Mouse (Mus musculus): ENCODE measurements at regions not wholly inside any gene's neighbourhood (a gene's known extent, or its start where the extent isn't known, plus 50 kb on each side); places are given as distances from the start of the nearest gene placed in this dataset.

DNA sequence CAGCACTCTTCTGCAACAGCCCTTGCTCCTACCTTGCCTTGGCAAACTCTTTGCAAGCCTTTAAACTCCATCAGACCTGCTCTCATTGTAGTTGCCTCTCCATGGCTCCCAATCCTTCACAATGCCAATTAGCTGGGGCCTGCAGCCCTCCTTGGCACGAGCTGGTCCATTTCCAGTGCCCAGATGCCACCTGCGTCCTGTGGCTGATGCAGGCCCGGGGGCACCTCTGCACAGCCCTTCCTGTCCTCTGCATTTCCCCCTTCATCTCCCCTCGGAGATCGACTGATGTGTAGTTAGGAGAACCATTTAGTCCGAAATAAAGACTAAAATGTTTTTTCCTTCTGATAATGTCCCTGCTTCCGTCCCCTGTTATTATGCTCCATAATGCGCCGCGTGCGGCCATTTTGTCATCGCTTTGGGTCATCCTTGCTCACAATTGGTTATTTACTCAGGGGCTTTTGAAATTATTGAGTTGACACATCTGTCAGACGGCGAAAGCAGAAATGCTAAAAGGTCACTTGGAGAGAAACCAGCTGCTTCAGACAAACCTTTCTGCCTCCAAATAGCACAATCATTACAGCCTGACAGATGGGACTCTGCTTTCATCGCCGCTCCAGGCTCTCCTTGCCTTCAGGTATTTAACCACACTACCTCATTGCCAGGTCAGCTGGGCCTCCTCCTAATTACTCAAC is 250.0 kb upstream of the Fam92a start:
- in situ Hi-C loops (cut with MboI; ENCODE audit: low pct_ligation_motif_present, low pct_unique_long_range_greater_than_20kb, low sequenced_read_pairs) = no loop called here
- H3K27ac ChIP-seq (ENCODE audit: insufficient read depth, low read depth) = no peak overlapping the region
- no peak overlapping the region for H3K9ac ChIP-seq (ENCODE audit: insufficient read depth, low read depth)
- no peaks in the 10 kb centered on the region for H3K36me3 ChIP-seq (replicated peaks in 1 of 2; ENCODE audit: control insufficient read depth in 1 of 2, insufficient read depth in 1 of 2, low read length in 1 of 2)
- TF ChIP-seq MAFK (IDR thresholded peaks at IDR 0.05; ENCODE audit: insufficient replicate concordance, low read length) (no peak), ELF1 (IDR thresholded peaks at IDR 0.05; ENCODE audit: low read depth, low read length) (no peak), HCFC1 (IDR thresholded peaks at IDR 0.05; ENCODE audit: low read depth, low read length) (no peak), GABPA (IDR thresholded peaks at IDR 0.05; ENCODE audit: insufficient replicate concordance, low read depth, low read length) (no peak), CTCF (conservative IDR thresholded peaks at IDR 0.05 in 1 of 2, IDR thresholded peaks at IDR 0.05 in 1 of 2; ENCODE audit: low read depth in 2 of 2, low read length in 2 of 2) (no peak), MYC (IDR thresholded peaks at IDR 0.05; ENCODE audit: low read depth, low read length) (no peak), SIN3A (IDR thresholded peaks at IDR 0.05; ENCODE audit: low read length) (no peak), SMC3 (IDR thresholded peaks at IDR 0.05; ENCODE audit: low read depth, low read length) (no peak), ZNF384 (IDR thresholded peaks at IDR 0.05; ENCODE audit: low read depth, low read length) (no peak), MXI1 (IDR thresholded peaks at IDR 0.05; ENCODE audit: low read depth, low read length) (no peak), USF2 (conservative IDR thresholded peaks at IDR 0.05; ENCODE audit: low read depth, low read length) (no peak), IRF4 (IDR thresholded peaks at IDR 0.05; ENCODE audit: low read depth, low read length) (no peak)
- DNase-seq (ENCODE audit: extremely low read depth) = no peak
- H3K4me1 ChIP-seq (ENCODE audit: control insufficient read depth in 1 of 2, insufficient read depth in 2 of 2) = peaks cover 0 to 14% of the 10 kb centered on the region in 2 experiments; a peak in 2 of 4 replicates
- no peak overlapping the region for H3K4me2 ChIP-seq (ENCODE audit: insufficient read depth, low read depth, poor library complexity, severe bottlenecking)
- no peaks in the 10 kb centered on the region for H3K9me3 ChIP-seq (replicated peaks; ENCODE audit: low read length)
- H3K79me2 ChIP-seq (replicated peaks; ENCODE audit: control insufficient read depth, extremely low read depth, insufficient read depth, poor library complexity, severe bottlenecking) = no peaks in the 10 kb centered on the region
- no peak overlapping the region for H3K4me3 ChIP-seq (replicated peaks in 1 of 3; ENCODE audit: low read depth in 2 of 3, low read length in 2 of 3, poor library complexity in 1 of 3)
- no peaks in the 10 kb centered on the region for H3K27me3 ChIP-seq (replicated peaks)
- dilution Hi-C loops (cut with MboI; ENCODE audit: extremely low pct_ligation_motif_present, extremely low pct_unique_long_range_greater_than_20kb, low sequenced_read_pairs) = no loop called here

DNA sequence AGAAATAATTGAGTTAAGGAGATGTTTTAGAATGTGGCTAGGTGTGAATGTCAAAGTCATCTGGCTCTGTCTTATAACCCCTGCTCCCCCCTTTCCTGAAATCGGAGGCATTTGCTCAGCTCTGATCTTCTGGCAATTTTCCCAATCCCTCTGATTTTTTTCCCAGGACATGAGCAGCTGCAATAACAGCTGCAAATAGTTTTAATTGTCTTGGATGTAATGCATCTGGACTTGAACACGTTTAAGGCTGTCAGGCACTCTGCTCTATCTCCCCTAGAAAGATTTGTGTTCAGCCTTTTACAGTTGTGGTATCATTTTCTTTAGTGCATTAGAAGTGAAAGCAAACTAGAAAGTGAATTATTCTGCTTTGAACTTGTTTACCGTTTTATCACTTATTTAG is 246.3 kb upstream of the Fam92a start:
- Histone ChIP-seq H3K4me1 (ENCODE audit: control insufficient read depth in 1 of 2, insufficient read depth in 2 of 2) (peaks cover 0 to 14% of the 10 kb centered on the region in 2 experiments; a peak in 2 of 4 replicates), H3K4me3 (replicated peaks in 1 of 3; ENCODE audit: low read depth in 2 of 3, low read length in 2 of 3, poor library complexity in 1 of 3) (no peak overlapping the region), H3K79me2 (replicated peaks; ENCODE audit: control insufficient read depth, extremely low read depth, insufficient read depth, poor library complexity, severe bottlenecking) (no peaks in the 10 kb centered on the region), H3K9ac (ENCODE audit: insufficient read depth, low read depth) (no peak overlapping the region), H3K36me3 (replicated peaks in 1 of 2; ENCODE audit: control insufficient read depth in 1 of 2, insufficient read depth in 1 of 2, low read length in 1 of 2) (no peaks in the 10 kb centered on the region), H3K4me2 (ENCODE audit: insufficient read depth, low read depth, poor library complexity, severe bottlenecking) (no peak overlapping the region), H3K9me3 (replicated peaks; ENCODE audit: low read length) (no peaks in the 10 kb centered on the region), H3K27ac (ENCODE audit: insufficient read depth, low read depth) (no peak overlapping the region), H3K27me3 (replicated peaks) (no peaks in the 10 kb centered on the region)
- no peak for DNase-seq (ENCODE audit: extremely low read depth)
- dilution Hi-C loops (cut with MboI; ENCODE audit: extremely low pct_ligation_motif_present, extremely low pct_unique_long_range_greater_than_20kb, low sequenced_read_pairs) (no loop called here), in situ Hi-C loops (cut with MboI; ENCODE audit: low pct_ligation_motif_present, low pct_unique_long_range_greater_than_20kb, low sequenced_read_pairs) (no loop called here)
- TF ChIP-seq ZMIZ1 (IDR thresholded peaks at IDR 0.05; ENCODE audit: low read depth, low read length) = no peak
- TF ChIP-seq MXI1 (IDR thresholded peaks at IDR 0.05; ENCODE audit: low read depth, low read length) = no peak
- no peak for TF ChIP-seq KAT2A (IDR thresholded peaks at IDR 0.05; ENCODE audit: insufficient replicate concordance, low read length)
- no peak for TF ChIP-seq JUN (IDR thresholded peaks at IDR 0.05; ENCODE audit: insufficient read depth, low read depth, low read length)
- no peak for TF ChIP-seq MYC (IDR thresholded peaks at IDR 0.05; ENCODE audit: low read depth, low read length)
